Mouse (Mus musculus): ENCODE measurements around the gene Syt7.

DNA sequence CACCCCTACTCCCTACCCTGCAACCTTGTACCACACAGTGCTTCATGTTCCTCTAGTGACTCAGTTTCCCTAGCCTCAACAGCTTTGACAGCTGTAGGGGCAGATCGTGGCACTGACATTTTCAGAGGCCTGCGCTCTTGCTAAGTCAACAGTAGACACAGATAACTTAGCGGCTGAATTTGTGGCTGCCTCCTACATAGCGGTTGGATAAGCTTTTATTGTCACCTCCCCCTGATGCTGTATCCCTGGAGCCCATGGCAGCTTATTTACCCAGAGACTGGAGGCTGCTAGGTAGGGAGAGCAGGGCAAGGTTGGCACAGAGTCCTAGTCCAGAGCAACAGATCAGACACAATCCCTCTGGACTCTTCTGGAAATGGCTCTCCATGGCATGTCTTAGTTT, 19.0 kb upstream of the Syt7 start:
- TF ChIP-seq CTCF (IDR thresholded peaks at IDR 0.05; ENCODE audit: insufficient read depth, low read depth, low read length) (no peak), POLR2A (IDR thresholded peaks at IDR 0.05; ENCODE audit: insufficient read depth, low read depth, low read length) (no peak)

Measured in olfactory bulb, adult 2 months (tissue).